Mouse (Mus musculus): Measurements from ENCODE around the gene Pde3b. TPM values are rescaled to one million over a fixed set of nuclear protein-coding genes. Genes with fewer than 3 reads are reported as not detected.

The Pde3b gene
- total RNA-seq, 2 experiments from 2014 or later = 9.1 to 10.5 TPM

Other genes starting within 250 kb of the Pde3b start
- gene Copb1, start 160.6 kb upstream of the Pde3b start, total RNA-seq (2021) = 10 to 100 TPM; 60.3 to 60.4 TPM
- 100 to 1,000 TPM; 112 to 123 TPM for gene Psma1, start 139.2 kb upstream of the Pde3b start, total RNA-seq (2021)
- gene Cyp2r1, start 147.7 kb downstream of the Pde3b start, total RNA-seq (2021) = under 1 TPM; 0.62 to 0.87 TPM
- 1 to 10 TPM; 1.2 to 1.9 TPM for gene Calca, start 221.1 kb downstream of the Pde3b start, total RNA-seq (2021)

Data from layer of hippocampus, postnatal 25 days (tissue).